Mouse (Mus musculus): ENCODE results near the gene Il11ra1.

Gene Il11ra1

GRCm38 (mm10) chr4:41708192-41708745 is 8.5 kb downstream of the Il11ra1 start:
- no peak for DNase-seq (ENCODE audit: low read depth, low spot score)

- DNase-seq (ENCODE audit: low read depth, low spot score) = no peak
Measured at GRCm38 (mm10) chr4:41710229-41710628, 10.4 kb downstream of the Il11ra1 start.

DNA sequence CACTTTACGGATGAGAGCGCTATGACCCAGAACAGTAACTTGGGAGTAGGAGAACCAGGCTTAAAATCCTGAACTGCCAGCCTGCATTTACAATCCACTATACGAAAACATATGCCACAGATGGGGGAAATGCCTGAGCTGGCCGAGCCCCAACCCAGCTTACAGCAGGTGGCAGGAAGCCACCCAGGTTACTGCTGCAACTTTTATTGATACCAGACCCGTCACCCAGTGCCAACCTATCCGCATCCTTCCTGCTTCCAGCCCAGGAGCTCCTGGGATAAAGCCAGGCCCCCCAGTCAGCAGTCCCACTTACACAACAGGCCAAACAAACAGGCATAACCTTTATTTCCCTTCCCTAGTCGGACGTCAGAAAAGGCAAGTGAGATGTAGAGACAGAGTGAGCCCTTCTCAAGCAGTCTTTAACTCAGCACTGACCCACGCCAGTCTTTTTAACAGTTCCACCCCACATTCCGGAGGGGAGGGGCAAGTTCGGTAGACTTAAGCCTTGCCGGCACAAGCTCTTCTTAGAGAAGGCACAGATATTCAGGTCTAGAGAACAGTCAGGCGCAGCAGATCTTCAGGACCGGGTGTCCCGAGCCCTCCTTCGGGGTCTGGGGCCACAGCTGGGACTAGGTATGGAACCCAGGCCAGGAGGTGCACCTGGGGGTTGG is 12.1 kb downstream of the Il11ra1 start:
- no peak for DNase-seq (ENCODE audit: low read depth, low spot score)

- no peak for DNase-seq (ENCODE audit: low read depth, low spot score)
Measured at GRCm38 (mm10) chr4:41712421-41713196, 12.8 kb downstream of the Il11ra1 start.

GRCm38 (mm10) chr4:41713197-41714067 is 13.6 kb downstream of the Il11ra1 start, which contains the start of gene Rpp25l:
Gene Rpp25l (minus strand): TSS chr4:41713534.
- DNase-seq (ENCODE audit: low read depth, low spot score) = peak; percentile 75

- DNase-seq (ENCODE audit: low read depth, low spot score) = no peak
Measured at GRCm38 (mm10) chr4:41714276-41714675, 14.5 kb downstream of the Il11ra1 start.

GRCm38 (mm10) chr4:41715082-41715481 is 15.3 kb downstream of the Il11ra1 start:
- DNase-seq (ENCODE audit: low read depth, low spot score) = no peak

GRCm38 (mm10) chr4:41715596-41715995 is 15.8 kb downstream of the Il11ra1 start:
- DNase-seq (ENCODE audit: low read depth, low spot score) = no peak

DNA sequence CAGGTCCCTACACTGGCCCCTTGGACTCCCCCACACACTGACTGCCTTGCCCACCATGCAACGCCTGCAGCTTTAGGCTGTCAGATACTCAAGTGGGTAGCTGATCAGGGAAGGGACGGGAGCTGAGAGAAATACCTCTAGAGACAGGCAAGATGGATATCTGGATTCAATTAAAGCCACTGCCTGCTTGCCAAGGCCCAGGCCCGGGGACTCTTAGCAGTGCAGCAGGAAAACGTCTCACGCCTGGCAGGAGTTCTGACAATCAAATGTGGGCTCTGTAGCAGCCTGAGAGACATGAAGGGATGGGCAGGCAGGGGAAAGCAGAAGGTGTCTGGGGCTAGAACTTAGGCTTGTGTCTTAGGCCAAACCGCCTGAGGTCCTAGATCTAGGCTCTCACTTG is 17.0 kb downstream of the Il11ra1 start:
- DNase-seq (ENCODE audit: low read depth, low spot score) = no peak

DNA sequence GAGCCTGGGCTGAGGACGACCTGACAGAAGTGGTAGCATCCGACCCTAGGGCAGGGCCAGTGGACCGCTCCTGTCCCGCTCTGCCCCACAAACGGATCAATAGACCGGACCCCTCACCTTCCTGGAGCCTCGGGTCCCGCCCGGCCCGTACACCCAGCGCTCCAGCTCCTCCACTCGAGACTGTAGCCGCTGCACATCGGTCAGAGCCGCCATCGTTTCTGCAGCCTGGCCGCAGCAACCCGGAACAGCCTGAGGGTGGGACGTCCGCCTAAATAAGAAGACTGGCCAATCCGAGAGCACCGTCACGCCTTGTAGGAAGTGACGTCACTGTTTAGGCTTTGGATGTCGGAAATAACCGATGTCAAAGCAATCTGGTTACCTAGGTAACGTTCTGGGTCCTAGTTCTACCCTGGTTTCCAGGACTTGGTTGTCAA is 23.1 kb downstream of the Il11ra1 start, which contains the start of gene Dctn3:
Gene Dctn3 (minus strand): TSS at position 253 of the 434 bp plus-strand sequence.
- peak; percentile 89 for DNase-seq (ENCODE audit: low read depth, low spot score)

GRCm38 (mm10) chr4:41726826-41727621 is 27.2 kb downstream of the Il11ra1 start:
- no peak for DNase-seq (ENCODE audit: low read depth, low spot score)

DNA sequence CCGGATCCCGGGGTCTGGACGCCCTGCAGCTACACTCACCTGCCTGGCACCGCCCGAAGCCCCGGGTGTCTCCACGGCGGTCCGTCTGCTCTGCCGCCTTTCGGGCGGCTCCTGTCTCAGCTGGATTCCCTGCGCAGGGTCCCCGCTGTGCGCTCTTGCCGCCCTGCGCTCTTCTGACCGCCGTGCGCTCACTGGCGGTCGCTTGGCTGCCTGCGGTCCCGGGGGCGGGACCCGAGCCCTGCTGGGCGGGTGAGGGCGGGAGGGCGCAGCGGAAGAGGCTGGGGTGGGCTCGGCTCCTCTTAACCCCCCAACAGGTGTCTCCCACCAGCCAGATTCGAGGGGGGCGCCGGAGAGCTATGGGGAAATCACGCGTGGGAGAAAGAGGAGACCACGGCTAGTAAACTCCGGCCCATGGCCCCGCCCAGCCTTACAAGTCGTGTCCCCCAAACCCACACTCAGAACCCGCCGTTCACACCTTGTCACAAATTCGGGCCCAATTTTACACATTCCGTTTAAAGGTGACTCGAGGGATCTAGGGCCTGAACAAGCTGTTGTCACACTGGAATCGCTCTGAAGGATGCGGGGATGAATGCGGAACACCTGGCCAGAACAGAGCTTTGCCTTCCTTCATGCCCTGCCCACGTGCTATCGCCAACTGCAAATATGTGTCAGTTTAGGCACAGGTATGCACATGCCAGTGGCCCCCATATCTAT is 31.4 kb downstream of the Il11ra1 start, which contains the start of gene Arid3c:
Gene Arid3c (minus strand): TSS at position 91 of the 714 bp plus-strand sequence.
- no peak for DNase-seq (ENCODE audit: low read depth, low spot score)

GRCm38 (mm10) chr4:41737602-41738255 is 37.9 kb downstream of the Il11ra1 start:
- DNase-seq (ENCODE audit: low read depth, low spot score) = no peak

DNA sequence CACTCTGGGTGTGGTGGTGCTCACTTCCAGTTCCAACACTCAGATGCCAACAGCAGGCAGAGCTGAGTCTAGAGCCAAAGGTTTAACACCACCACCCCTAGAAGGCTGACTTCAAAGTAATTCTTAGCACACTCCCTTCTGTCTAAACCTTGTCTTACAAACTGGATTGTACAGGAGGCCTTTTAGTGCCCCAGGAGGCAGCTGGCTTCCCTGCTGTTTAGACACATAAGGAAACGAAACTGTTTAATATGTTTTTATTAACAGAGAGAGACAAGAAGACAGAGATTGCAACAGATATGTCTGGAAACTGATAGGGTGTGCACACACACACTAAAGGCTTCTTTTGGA is 38.4 kb downstream of the Il11ra1 start:
- DNase-seq (ENCODE audit: low read depth, low spot score) = no peak

DNA sequence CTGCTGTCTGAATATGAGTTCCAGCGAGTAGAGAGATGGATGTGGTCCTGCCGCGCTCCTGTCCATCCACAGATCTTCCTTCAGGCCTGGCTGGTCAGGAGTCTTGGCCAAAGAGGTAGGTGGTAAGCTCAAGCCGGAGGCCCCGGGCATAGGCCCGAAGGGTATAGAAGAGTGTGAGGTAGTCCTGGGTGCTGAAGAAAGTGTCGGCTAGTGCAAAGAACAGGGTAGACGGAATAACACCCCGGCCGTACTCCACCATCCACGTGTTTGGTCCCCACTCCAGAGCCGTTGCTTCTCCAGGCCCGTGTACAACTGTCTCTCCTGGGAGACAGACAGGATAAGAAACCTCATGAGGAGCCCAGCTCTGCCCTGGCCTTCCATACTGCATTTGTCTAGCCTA is 39.5 kb downstream of the Il11ra1 start:
- no peak for DNase-seq (ENCODE audit: low read depth, low spot score)

DNA sequence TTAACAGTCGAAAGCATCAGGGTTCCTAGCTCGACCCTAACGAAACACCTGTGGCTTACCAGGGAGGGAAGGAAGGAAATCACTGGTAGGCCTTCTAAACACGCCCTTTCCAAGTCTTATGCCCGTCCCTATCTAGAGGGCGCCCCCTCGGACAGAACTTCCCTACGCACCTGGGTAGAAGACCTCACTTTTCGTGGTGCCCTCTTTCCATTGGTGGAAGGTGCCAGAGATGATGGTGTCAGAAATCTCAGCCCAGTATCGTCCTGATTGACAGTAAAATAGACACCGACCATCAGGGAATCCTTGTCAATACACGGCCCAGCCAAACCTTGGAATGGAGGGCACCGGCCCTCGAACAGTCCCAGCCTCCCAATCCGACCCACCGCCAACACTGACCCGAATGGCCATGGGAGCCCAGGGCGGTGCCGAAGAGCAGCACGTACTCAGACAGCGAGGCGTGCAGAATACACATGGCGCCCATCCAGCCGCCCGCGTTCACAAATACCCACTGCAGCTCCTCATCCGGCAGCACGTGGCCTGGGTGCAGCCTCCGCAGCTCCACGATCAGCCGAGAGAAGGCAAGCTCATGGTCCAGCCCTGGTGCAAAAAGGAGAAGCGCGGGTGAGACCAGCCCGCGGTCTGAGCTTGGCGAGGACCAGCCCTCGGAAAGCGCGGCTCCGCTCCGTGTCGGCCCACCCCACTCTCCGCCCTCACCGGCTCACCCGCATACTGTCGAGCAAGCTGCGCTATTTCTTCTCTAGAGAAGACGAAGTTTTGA is 40.8 kb downstream of the Il11ra1 start:
- DNase-seq (ENCODE audit: low read depth, low spot score) = no peak

DNA sequence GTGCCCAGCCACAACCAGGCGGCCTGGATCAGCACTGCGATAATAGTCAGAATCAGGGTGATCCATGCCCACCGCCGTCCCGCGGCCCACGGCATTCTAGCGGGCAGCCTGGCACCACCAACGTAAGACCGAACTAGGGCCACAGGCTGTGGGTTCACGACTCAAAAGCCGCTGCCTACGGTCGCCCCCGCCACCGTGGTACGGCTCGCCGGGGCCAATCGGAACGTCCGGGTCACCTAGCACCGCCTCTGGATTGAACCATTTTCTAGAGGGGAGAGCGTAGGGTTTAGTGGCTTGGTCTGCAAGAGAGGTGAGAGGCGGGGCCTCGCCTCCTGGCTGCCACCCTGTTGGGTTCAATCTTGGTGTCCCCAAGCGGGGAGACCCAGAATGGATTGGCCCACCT is 41.4 kb downstream of the Il11ra1 start:
- peak; percentile 91 for DNase-seq (ENCODE audit: low read depth, low spot score)

- no peak for DNase-seq (ENCODE audit: low read depth, low spot score)
Measured at GRCm38 (mm10) chr4:41744131-41744530, 44.3 kb downstream of the Il11ra1 start.

DNA sequence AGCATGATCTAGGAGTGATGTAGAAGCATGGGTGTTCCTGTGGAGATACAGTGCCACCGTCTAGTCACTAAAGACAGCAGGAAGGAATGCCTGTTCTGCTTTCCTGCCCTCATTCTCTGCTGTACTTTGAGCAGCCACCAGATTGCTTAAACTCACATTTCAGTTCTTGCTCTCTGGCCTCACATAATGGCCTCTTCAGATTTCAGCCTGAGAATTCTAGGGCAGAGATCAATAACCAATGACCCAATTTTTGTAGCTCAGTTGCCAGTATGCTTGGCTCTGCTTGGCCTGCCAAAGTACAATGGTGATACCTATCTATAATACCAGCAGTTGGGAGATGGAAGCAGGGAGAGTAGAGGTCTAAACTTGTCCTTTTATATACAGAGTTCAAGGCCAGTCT is 45.2 kb downstream of the Il11ra1 start:
- no peak for DNase-seq (ENCODE audit: low read depth, low spot score)

Data from retina, postnatal 7 days (tissue).